23 mouse cellular contexts compared by ENCODE assay signal in genomic region chr16:31141916-31142315, GRCm38 (mm10). TPM values are rescaled to one million over a fixed set of nuclear protein-coding genes. Genes with fewer than 3 reads are reported as not detected.
DNase-seq lines count a peak whose midpoint lies in the region; ATAC-seq and TF ChIP-seq lines count a peak whose summit lies in the region.
"Had no signal": no experiment of that assay in that cellular context is flagged by ENCODE, and none has a peak within 500 bp of the region (broad histone marks: within the 10 kb centered on the region; RNA-seq: fewer than 3 reads in every experiment).

No protein-coding gene starts in this region.

- H3K9me3 ChIP-seq in forebrain, embryonic 10.5 days, result no peaks in the 10 kb centered on the region
- H3K9me3 ChIP-seq in forebrain, postnatal 0 days (ENCODE audit: low read length), result no peaks in the 10 kb centered on the region
- no peaks in the 10 kb centered on the region for H3K9me3 ChIP-seq in limb, embryonic 14.5 days (ENCODE audit: control insufficient read depth, low read length)
- no peaks in the 10 kb centered on the region for H3K9me3 ChIP-seq in limb, embryonic 10.5 days (replicated peaks)
- H3K9me3 ChIP-seq: forebrain, embryonic 15.5 days; hindbrain, embryonic 15.5 days; limb, embryonic 15.5 days; liver, embryonic 15.5 days; megakaryocyte, embryonic 14.5 days; stomach, embryonic 15.5 days had no signal

- no peak overlapping the region for H3K4me2 ChIP-seq in forebrain, postnatal 0 days (ENCODE audit: low read depth)
- no peak overlapping the region for H3K4me2 ChIP-seq in limb, embryonic 14.5 days (replicated peaks; ENCODE audit: low read depth, low read length, severe bottlenecking)
- H3K4me2 ChIP-seq: forebrain, embryonic 15.5 days; hindbrain, embryonic 15.5 days; limb, embryonic 15.5 days; liver, embryonic 15.5 days; stomach, embryonic 15.5 days had no signal

- 29% methylated on average over 6 of the region's 6 CpGs for WGBS in forebrain, embryonic 10.5 days
- WGBS in forebrain, postnatal 0 days, result 22% methylated on average over 6 of the region's 6 CpGs
- 66% methylated on average over 6 of the region's 6 CpGs for WGBS in limb, embryonic 14.5 days
- WGBS in limb, embryonic 10.5 days, result 84% methylated on average over 6 of the region's 6 CpGs

- no peak overlapping the region for H3K4me3 ChIP-seq in forebrain, embryonic 10.5 days
- no peak overlapping the region for H3K4me3 ChIP-seq in forebrain, postnatal 0 days (ENCODE audit: low read depth, low read length)
- no peak overlapping the region for H3K4me3 ChIP-seq in limb, embryonic 14.5 days (replicated peaks; ENCODE audit: low read length)
- H3K4me3 ChIP-seq in limb, embryonic 10.5 days, result no peak overlapping the region
- H3K4me3 ChIP-seq: forebrain, embryonic 15.5 days; heart, adult 2 months; hindbrain, embryonic 15.5 days; limb, embryonic 15.5 days; liver, embryonic 15.5 days; megakaryocyte, embryonic 14.5 days; stomach, embryonic 15.5 days had no signal

- H3K4me1 ChIP-seq in forebrain, embryonic 10.5 days, result peaks cover 14% of the 10 kb centered on the region
- no peaks in the 10 kb centered on the region for H3K4me1 ChIP-seq in forebrain, postnatal 0 days (ENCODE audit: insufficient read depth)
- H3K4me1 ChIP-seq in limb, embryonic 14.5 days (ENCODE audit: control insufficient read depth, insufficient read depth, low read length), result no peaks in the 10 kb centered on the region
- no peaks in the 10 kb centered on the region for H3K4me1 ChIP-seq in limb, embryonic 10.5 days
- H3K4me1 ChIP-seq: forebrain, embryonic 15.5 days; hindbrain, embryonic 15.5 days; limb, embryonic 15.5 days; liver, embryonic 15.5 days; stomach, embryonic 15.5 days had no signal

- H3K27me3 ChIP-seq in forebrain, embryonic 10.5 days (ENCODE audit: poor library complexity, severe bottlenecking), result no peaks in the 10 kb centered on the region
- no peaks in the 10 kb centered on the region for H3K27me3 ChIP-seq in forebrain, postnatal 0 days (ENCODE audit: insufficient read depth, low read length)
- H3K27me3 ChIP-seq in limb, embryonic 14.5 days (ENCODE audit: control insufficient read depth, insufficient read depth, low read length), result no peaks in the 10 kb centered on the region
- H3K27me3 ChIP-seq in limb, embryonic 10.5 days (ENCODE audit: low read depth, poor library complexity, severe bottlenecking), result no peaks in the 10 kb centered on the region
- H3K27me3 ChIP-seq: forebrain, embryonic 15.5 days; hindbrain, embryonic 15.5 days; limb, embryonic 15.5 days; liver, embryonic 15.5 days; megakaryocyte, embryonic 14.5 days; stomach, embryonic 15.5 days had no signal

- peaks cover 15% of the 10 kb centered on the region for H3K36me3 ChIP-seq in forebrain, embryonic 10.5 days (replicated peaks)
- peaks cover 9% of the 10 kb centered on the region for H3K36me3 ChIP-seq in forebrain, postnatal 0 days (ENCODE audit: insufficient read depth)
- H3K36me3 ChIP-seq in limb, embryonic 14.5 days (ENCODE audit: control insufficient read depth, insufficient read depth, low read length), result peaks cover 25% of the 10 kb centered on the region
- peaks cover 13% of the 10 kb centered on the region for H3K36me3 ChIP-seq in limb, embryonic 10.5 days

- no peak for ATAC-seq in forebrain, postnatal 0 days
- no peak for ATAC-seq in limb, embryonic 14.5 days (ENCODE audit: low FRiP score, low read depth)
- ATAC-seq: forebrain, embryonic 15.5 days; intestine, embryonic 16.5 days; lung, postnatal 0 days had no signal

- DNase-seq in forebrain, embryonic 10.5 days (ENCODE audit: extremely low spot score, low spot score), result peak; percentile 27
- no peak for DNase-seq in forebrain, postnatal 0 days
- DNase-seq in limb, embryonic 14.5 days (ENCODE audit: low spot score), result no peak
- no peak for DNase-seq in limb, embryonic 10.5 days (ENCODE audit: low spot score)
- peak; percentile 12 for DNase-seq in ZHBTc4 (ENCODE audit: low read depth, low spot score)
- peak; percentile 17 for DNase-seq in fibroblast of lung, adult 2 months (ENCODE audit: low read depth)
- no peak for DNase-seq in adrenal gland, postnatal 25 days
- DNase-seq: adrenal gland, postnatal 10 days; cerebellum, adult 18-20 months; gastrocnemius, postnatal 10 days; heart, adult 2 months; heart, postnatal 36 days; kidney, postnatal 36 days; retina, postnatal 1 day; thymus, adult 2 months had no signal

- no peak for TF ChIP-seq CTCF in forebrain, postnatal 0 days (IDR thresholded peaks at IDR 0.05; ENCODE audit: low read depth)

- H3K27ac ChIP-seq in forebrain, embryonic 10.5 days, result 0 out of 2 replicates have a peak overlapping the region, but pooled peaks have one; percentile 13
- H3K27ac ChIP-seq in forebrain, postnatal 0 days (ENCODE audit: low read depth, low read length), result no peak overlapping the region
- peak overlapping the region; percentile 43; the same call in 1 of the 2 replicates for H3K27ac ChIP-seq in limb, embryonic 14.5 days (replicated peaks; ENCODE audit: low read depth, low read length)
- H3K27ac ChIP-seq in limb, embryonic 10.5 days, result no peak overlapping the region
- H3K27ac ChIP-seq: forebrain, embryonic 15.5 days; heart, adult 2 months; hindbrain, embryonic 15.5 days; limb, embryonic 15.5 days; liver, embryonic 15.5 days; stomach, embryonic 15.5 days had no signal

- no peak for TF ChIP-seq POLR2A in limb, embryonic 14.5 days (IDR thresholded peaks at IDR 0.05; ENCODE audit: borderline replicate concordance, extremely low read depth, insufficient read depth, insufficient read length)

- H3K9ac ChIP-seq in forebrain, postnatal 0 days, result no peak overlapping the region
- no peak overlapping the region for H3K9ac ChIP-seq in limb, embryonic 14.5 days (ENCODE audit: low read depth, low read length, severe bottlenecking)
- H3K9ac ChIP-seq: forebrain, embryonic 15.5 days; hindbrain, embryonic 15.5 days; limb, embryonic 15.5 days; liver, embryonic 15.5 days; stomach, embryonic 15.5 days had no signal

RNA-seq across cellular contexts. Expression of gene Acap2, which starts 59.1 kb away (rescaled TPM):
- 18.4 and 19.7 TPM in 2 replicates for polyA plus RNA-seq in forebrain, embryonic 10.5 days (2016; fragmentation: Nextera tagmentation; extraction: Ambion mirVana)
- 24.5 and 33.6 TPM in 2 replicates for total RNA-seq in forebrain, postnatal 0 days (2014; rRNA removed)
- polyA plus RNA-seq in forebrain, postnatal 0 days (2015; fragmentation: Nextera tagmentation; extraction: Ambion mirVana), result 6.0 and 8.8 TPM in 2 replicates
- polyA plus RNA-seq in limb, embryonic 14.5 days (2012; rRNA removed), result 24.8 and 26.1 TPM in 2 replicates
- polyA plus RNA-seq in limb, embryonic 14.5 days (2014; fragmentation: Nextera tagmentation; extraction: Ambion mirVana), result 24.9 and 28.0 TPM in 2 replicates
- 14.9 and 16.4 TPM in 2 replicates for polyA plus RNA-seq in limb, embryonic 10.5 days (2016; fragmentation: Nextera tagmentation; extraction: Ambion mirVana)
- 43.3 and 49.5 TPM in 2 replicates for total RNA-seq in adrenal gland, postnatal 25 days (2021)

Comparison
In these comparisons a context has a peak if more than half of its experiments do, and no peak if none do; other contexts are left out.
1. DNase-seq: peak in forebrain, embryonic 10.5 days (single experiment), ZHBTc4 (single experiment) and fibroblast of lung, adult 2 months (single experiment); none in forebrain, postnatal 0 days (single experiment), limb, embryonic 14.5 days (single experiment), limb, embryonic 10.5 days (single experiment) and adrenal gland, postnatal 25 days (single experiment).
2. H3K27ac ChIP-seq: peak in forebrain, embryonic 10.5 days (single experiment) and limb, embryonic 14.5 days (single experiment); none in forebrain, postnatal 0 days (single experiment) and limb, embryonic 10.5 days (single experiment).